In the genomic region with DNA sequence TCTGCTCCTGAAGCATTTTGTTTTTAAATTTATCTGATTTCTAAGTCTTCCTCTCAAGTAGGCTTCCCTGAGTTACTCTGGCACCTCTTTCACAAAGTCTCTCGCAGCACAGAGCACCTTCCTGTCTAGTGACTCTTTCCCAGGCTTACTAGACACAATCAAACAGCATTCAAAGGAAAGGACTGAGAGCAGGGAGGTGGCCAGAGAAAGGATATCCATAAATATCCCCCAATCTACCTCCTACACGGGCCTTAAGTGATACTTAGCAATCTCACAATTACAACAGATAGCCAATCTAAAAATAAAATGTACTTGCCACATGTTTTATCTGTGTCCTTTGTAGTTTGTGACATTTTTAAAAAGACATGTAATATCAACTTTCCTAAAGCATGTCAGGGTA, we compare ENCODE assay signal across 23 mouse cellular contexts. TPM values are rescaled to one million over a fixed set of nuclear protein-coding genes. Genes with fewer than 3 reads are reported as not detected.
DNase-seq lines count a peak whose midpoint lies in the region; ATAC-seq and TF ChIP-seq lines count a peak whose summit lies in the region.
"Had no signal": no experiment of that assay in that cellular context is flagged by ENCODE, and none has a peak within 500 bp of the region (broad histone marks: within the 10 kb centered on the region; RNA-seq: fewer than 3 reads in every experiment).

No protein-coding gene starts in this region.

- peak overlapping the region; percentile 71 for H3K27ac ChIP-seq in heart, adult 2 months
- H3K27ac ChIP-seq in heart, embryonic 11.5 days (ENCODE audit: low read depth, low read length) = peak overlapping the region; percentile 73
- H3K27ac ChIP-seq in heart, embryonic 15.5 days = peak overlapping the region; percentile 87
- H3K27ac ChIP-seq: embryonic facial prominence, embryonic 13.5 days; forebrain, embryonic 12.5 days; hindbrain, embryonic 12.5 days had no signal

- H3K79me2 ChIP-seq in heart, adult 2 months (replicated peaks; ENCODE audit: control insufficient read depth, insufficient read depth, low read length) = no peaks in the 10 kb centered on the region

- H3K36me3 ChIP-seq in heart, adult 2 months (ENCODE audit: control insufficient read depth, insufficient read depth, low read length) = peaks cover 10% of the 10 kb centered on the region
- H3K36me3 ChIP-seq in heart, embryonic 11.5 days (ENCODE audit: control insufficient read depth, insufficient read depth, low read length) = peaks cover 8% of the 10 kb centered on the region; the same call in 1 of the 2 replicates
- H3K36me3 ChIP-seq in heart, embryonic 15.5 days = peaks cover 26% of the 10 kb centered on the region

- peak; percentile 54 for TF ChIP-seq POLR2A in heart, adult 2 months (IDR thresholded peaks at IDR 0.05; ENCODE audit: insufficient read depth, low read depth, low read length)

- H3K4me3 ChIP-seq in heart, adult 2 months = no peak overlapping the region
- H3K4me3 ChIP-seq in heart, embryonic 11.5 days (ENCODE audit: low read depth, low read length) = no peak overlapping the region
- H3K4me3 ChIP-seq in heart, embryonic 15.5 days = no peak overlapping the region
- H3K4me3 ChIP-seq: embryonic facial prominence, embryonic 13.5 days; forebrain, embryonic 12.5 days; hindbrain, embryonic 12.5 days had no signal

- DNase-seq in heart, adult 2 months = no peak
- no peak for DNase-seq in heart, postnatal 36 days
- no peak for DNase-seq in heart, adult 11 months
- DNase-seq in left cerebral cortex, adult 18-20 months (ENCODE audit: low spot score in 2 of 2) = no peak
- no peak for DNase-seq in urinary bladder, postnatal 25 days (ENCODE audit: low spot score)
- DNase-seq: adrenal gland, postnatal 14 days; B cell, adult 2 months; cerebellum, adult 11-12 months; cerebellum, adult 9-11 months; cerebellum, postnatal 36 days; gastrocnemius, postnatal 10 days; kidney, adult 8-10 months had no signal

- WGBS in heart, adult 2 months = 19% methylated on average over 2 of the region's 2 CpGs
- WGBS in heart, embryonic 11.5 days (ENCODE audit: insufficient replicate concordance) = 15% methylated on average over 2 of the region's 2 CpGs
- WGBS in heart, embryonic 15.5 days = 21% methylated on average over 2 of the region's 2 CpGs

- no peak for TF ChIP-seq EP300 in heart, adult 2 months (IDR thresholded peaks at IDR 0.05; ENCODE audit: insufficient read depth, low read depth, low read length)

- H3K9ac ChIP-seq in heart, adult 2 months (ENCODE audit: low read depth, low read length) = no peak overlapping the region
- no peak overlapping the region for H3K9ac ChIP-seq in heart, embryonic 11.5 days (ENCODE audit: low read depth, low read length)
- no peak overlapping the region for H3K9ac ChIP-seq in heart, embryonic 15.5 days
- H3K9ac ChIP-seq: embryonic facial prominence, embryonic 13.5 days; forebrain, embryonic 12.5 days; hindbrain, embryonic 12.5 days had no signal

- no peak for ATAC-seq in heart, embryonic 11.5 days (replicated peaks; ENCODE audit: insufficient number of reproducible peaks, low FRiP score, low TSS enrichment)
- ATAC-seq in heart, embryonic 15.5 days (replicated peaks; ENCODE audit: insufficient number of reproducible peaks, insufficient read depth, low FRiP score, low read depth) = peak; percentile 74
- ATAC-seq: CD4-positive, CD25-positive, alpha-beta regulatory T cell, adult 4 months; forebrain, embryonic 16.5 days; hindbrain, embryonic 16.5 days; inflammation-experienced regulatory T-cells, adult 6 months; intestine, postnatal 0 days had no signal

- intact Hi-C loops in heart, adult 2 months (cut with DNase I) = no loop called here
- intact Hi-C loops in heart, postnatal 36 days (cut with DNase I) = no loop called here

- H3K9me3 ChIP-seq in heart, embryonic 11.5 days (replicated peaks; ENCODE audit: control insufficient read depth, low read length) = no peaks in the 10 kb centered on the region
- no peaks in the 10 kb centered on the region for H3K9me3 ChIP-seq in heart, embryonic 15.5 days (replicated peaks)
- H3K9me3 ChIP-seq: embryonic facial prominence, embryonic 13.5 days; forebrain, embryonic 12.5 days; G1E; hindbrain, embryonic 12.5 days had no signal

- no peaks in the 10 kb centered on the region for H3K27me3 ChIP-seq in heart, adult 2 months (ENCODE audit: control insufficient read depth, insufficient read depth, low read length)
- no peaks in the 10 kb centered on the region for H3K27me3 ChIP-seq in heart, embryonic 11.5 days (ENCODE audit: control insufficient read depth, insufficient read depth, low read length)
- H3K27me3 ChIP-seq in heart, embryonic 15.5 days = no peaks in the 10 kb centered on the region
- H3K27me3 ChIP-seq: embryonic facial prominence, embryonic 13.5 days; forebrain, embryonic 12.5 days; hindbrain, embryonic 12.5 days had no signal

- no peak for TF ChIP-seq CTCF in heart, adult 2 months (IDR thresholded peaks at IDR 0.05)

- peaks cover 3% of the 10 kb centered on the region for H3K4me1 ChIP-seq in heart, adult 2 months (ENCODE audit: control insufficient read depth, insufficient read depth, low read length)
- peaks cover 22% of the 10 kb centered on the region for H3K4me1 ChIP-seq in heart, embryonic 11.5 days (ENCODE audit: control insufficient read depth, insufficient read depth, low read length)
- H3K4me1 ChIP-seq in heart, embryonic 15.5 days (replicated peaks) = peaks cover 47% of the 10 kb centered on the region
- H3K4me1 ChIP-seq: embryonic facial prominence, embryonic 13.5 days; forebrain, embryonic 12.5 days; hindbrain, embryonic 12.5 days had no signal

- H3K4me2 ChIP-seq in heart, embryonic 11.5 days = no peak overlapping the region
- peak overlapping the region; percentile 29; the same call in 1 of the 2 replicates for H3K4me2 ChIP-seq in heart, embryonic 15.5 days
- H3K4me2 ChIP-seq: embryonic facial prominence, embryonic 13.5 days; forebrain, embryonic 12.5 days; hindbrain, embryonic 12.5 days had no signal

RNA-seq across cellular contexts. Expression of gene Strn, which starts 31.9 kb away (rescaled TPM):
- total RNA-seq in heart, adult 2 months (2021) = 10 to 100 TPM; 20.3 to 24.2 TPM
- polyA plus RNA-seq in heart, adult 2 months (2012; rRNA removed) = 6.1 and 11.8 TPM in 2 replicates
- 10 to 100 TPM; 22.1 to 27.9 TPM for total RNA-seq in heart, postnatal 36 days (2021)
- polyA plus RNA-seq in heart, embryonic 11.5 days (2014; fragmentation: Nextera tagmentation; extraction: Ambion mirVana) = 12.5 and 14.2 TPM in 2 replicates
- 11.1 and 12.0 TPM in 2 replicates for polyA plus RNA-seq in heart, embryonic 15.5 days (2015; fragmentation: Nextera tagmentation; extraction: Ambion mirVana)
- total RNA-seq in left cerebral cortex, adult 18-20 months (2021) = 10 to 100 TPM; 58.8 to 68.7 TPM
